Mouse (Mus musculus): ENCODE results near the gene Amdhd2. TPM values are rescaled to one million over a fixed set of nuclear protein-coding genes. Genes with fewer than 3 reads are reported as not detected.
A peak's percentile ranks its signal among the peaks of the same experiment; 100 is the strongest.

Gene Amdhd2
- total and polyA plus RNA-seq, 3 experiments = 0.64 TPM; not detected in 2

GRCm38 (mm10) chr17:24111256-24111655, 52.3 kb downstream of the Amdhd2 start:
- DNase-seq (ENCODE audit: extremely low read depth) = peak; percentile 6
- H3K4me1 ChIP-seq (ENCODE audit: control insufficient read depth in 1 of 2, insufficient read depth in 2 of 2) = peaks cover 0 to 20% of the 10 kb centered on the region in 2 experiments; a peak in 2 of 4 replicates
- no peak overlapping the region for H3K4me2 ChIP-seq (ENCODE audit: insufficient read depth, low read depth, poor library complexity, severe bottlenecking)
- TF ChIP-seq ZC3H11A (IDR thresholded peaks at IDR 0.05; ENCODE audit: low read depth, low read length) (no peak), PAX5 (IDR thresholded peaks at IDR 0.05; ENCODE audit: low read length) (no peak), MXI1 (IDR thresholded peaks at IDR 0.05; ENCODE audit: low read depth, low read length) (no peak), TCF12 (IDR thresholded peaks at IDR 0.05; ENCODE audit: low read depth, low read length) (no peak), KAT2A (IDR thresholded peaks at IDR 0.05; ENCODE audit: insufficient replicate concordance, low read length) (no peak), USF1 (IDR thresholded peaks at IDR 0.05; ENCODE audit: low read depth, low read length) (no peak), POLR2AphosphoS2 (IDR thresholded peaks at IDR 0.05; ENCODE audit: low read depth, low read length) (no peak), EP300 (IDR thresholded peaks at IDR 0.05; ENCODE audit: low read length) (no peak)
- no peaks in the 10 kb centered on the region for H3K27me3 ChIP-seq (replicated peaks)
- dilution Hi-C loops (cut with MboI; ENCODE audit: extremely low pct_ligation_motif_present, extremely low pct_unique_long_range_greater_than_20kb, low sequenced_read_pairs) = no loop called here
- H3K4me3 ChIP-seq (replicated peaks in 1 of 3; ENCODE audit: low read depth in 2 of 3, low read length in 2 of 3, poor library complexity in 1 of 3) = no peak overlapping the region
- in situ Hi-C loops (cut with MboI; ENCODE audit: low pct_ligation_motif_present, low pct_unique_long_range_greater_than_20kb, low sequenced_read_pairs) = no loop called here
- H3K79me2 ChIP-seq (replicated peaks; ENCODE audit: control insufficient read depth, extremely low read depth, insufficient read depth, poor library complexity, severe bottlenecking) = peaks cover 4% of the 10 kb centered on the region; the same call in 1 of the 2 replicates
- H3K27ac ChIP-seq (ENCODE audit: insufficient read depth, low read depth) = no peak overlapping the region
- H3K9me3 ChIP-seq (replicated peaks; ENCODE audit: low read length) = no peaks in the 10 kb centered on the region
- peaks cover 11 to 42% of the 10 kb centered on the region in 2 experiments for H3K36me3 ChIP-seq (replicated peaks in 1 of 2; ENCODE audit: control insufficient read depth in 1 of 2, insufficient read depth in 1 of 2, low read length in 1 of 2)
- no peak overlapping the region for H3K9ac ChIP-seq (ENCODE audit: insufficient read depth, low read depth)

- no peak overlapping the region for H3K4me2 ChIP-seq (ENCODE audit: insufficient read depth, low read depth, poor library complexity, severe bottlenecking)
- H3K27ac ChIP-seq (ENCODE audit: insufficient read depth, low read depth) = no peak overlapping the region
- H3K36me3 ChIP-seq (replicated peaks in 1 of 2; ENCODE audit: control insufficient read depth in 1 of 2, insufficient read depth in 1 of 2, low read length in 1 of 2) = peaks cover 19 to 61% of the 10 kb centered on the region in 2 experiments
- no peaks in the 10 kb centered on the region for H3K27me3 ChIP-seq (replicated peaks)
- no peak for TF ChIP-seq SMC3 (IDR thresholded peaks at IDR 0.05; ENCODE audit: low read depth, low read length)
- no peak for TF ChIP-seq HCFC1 (IDR thresholded peaks at IDR 0.05; ENCODE audit: low read depth, low read length)
- TF ChIP-seq MAFK (IDR thresholded peaks at IDR 0.05; ENCODE audit: insufficient replicate concordance, low read length) = no peak
- no peak for TF ChIP-seq ETS1 (conservative IDR thresholded peaks at IDR 0.05; ENCODE audit: low read depth, low read length)
- no peak for TF ChIP-seq SIN3A (IDR thresholded peaks at IDR 0.05; ENCODE audit: low read length)
- no peak for TF ChIP-seq PAX5 (IDR thresholded peaks at IDR 0.05; ENCODE audit: low read length)
- no peak for TF ChIP-seq ELF1 (IDR thresholded peaks at IDR 0.05; ENCODE audit: low read depth, low read length)
- TF ChIP-seq GABPA (IDR thresholded peaks at IDR 0.05; ENCODE audit: insufficient replicate concordance, low read depth, low read length) = no peak
- no peak for TF ChIP-seq ZC3H11A (IDR thresholded peaks at IDR 0.05; ENCODE audit: low read depth, low read length)
- no peak for TF ChIP-seq ZNF384 (IDR thresholded peaks at IDR 0.05; ENCODE audit: low read depth, low read length)
- no peak for TF ChIP-seq NELFE (IDR thresholded peaks at IDR 0.05; ENCODE audit: low read depth, low read length)
- no peak for TF ChIP-seq EP300 (IDR thresholded peaks at IDR 0.05; ENCODE audit: low read length)
- TF ChIP-seq ZKSCAN1 (IDR thresholded peaks at IDR 0.05; ENCODE audit: borderline replicate concordance, low read depth, low read length) = no peak
- no peak for TF ChIP-seq CHD2 (IDR thresholded peaks at IDR 0.05; ENCODE audit: low read length)
- no peak for TF ChIP-seq RAD21 (IDR thresholded peaks at IDR 0.05; ENCODE audit: low read depth, low read length)
- no peaks in the 10 kb centered on the region for H3K9me3 ChIP-seq (replicated peaks; ENCODE audit: low read length)
- H3K4me1 ChIP-seq (ENCODE audit: control insufficient read depth in 1 of 2, insufficient read depth in 2 of 2) = peaks cover 0 to 20% of the 10 kb centered on the region in 2 experiments; a peak in 2 of 4 replicates
- peaks cover 4% of the 10 kb centered on the region; the same call in 1 of the 2 replicates for H3K79me2 ChIP-seq (replicated peaks; ENCODE audit: control insufficient read depth, extremely low read depth, insufficient read depth, poor library complexity, severe bottlenecking)
- dilution Hi-C loops (cut with MboI; ENCODE audit: extremely low pct_ligation_motif_present, extremely low pct_unique_long_range_greater_than_20kb, low sequenced_read_pairs) (no loop called here), in situ Hi-C loops (cut with MboI; ENCODE audit: low pct_ligation_motif_present, low pct_unique_long_range_greater_than_20kb, low sequenced_read_pairs) (no loop called here)
- no peak overlapping the region for H3K4me3 ChIP-seq (replicated peaks in 1 of 3; ENCODE audit: low read depth in 2 of 3, low read length in 2 of 3, poor library complexity in 1 of 3)
- no peak overlapping the region for H3K9ac ChIP-seq (ENCODE audit: insufficient read depth, low read depth)
- no peak for DNase-seq (ENCODE audit: extremely low read depth)
These were observed 54.7 kb downstream of the Amdhd2 start for GRCm38 (mm10) chr17:24108896-24109295.

Other genes starting within 250 kb of the Amdhd2 start
- gene Dcpp3, start 246.3 kb downstream of the Amdhd2 start, total RNA-seq (2012; rRNA removed) = not detected in 2 replicates
- not detected in 2 replicates for gene Dcpp3, start 246.3 kb downstream of the Amdhd2 start, total RNA-seq (2014; rRNA removed)
- not detected in 2 replicates for gene Dcpp3, start 246.3 kb downstream of the Amdhd2 start, polyA plus RNA-seq (2012; ENCODE audit: insufficient read length, low read depth)
- not detected in 2 replicates for gene Sbp, start 222.1 kb downstream of the Amdhd2 start, total RNA-seq (2012; rRNA removed)
- gene Sbp, start 222.1 kb downstream of the Amdhd2 start, total RNA-seq (2014; rRNA removed) = not detected in 2 replicates
- gene Sbp, start 222.1 kb downstream of the Amdhd2 start, polyA plus RNA-seq (2012; ENCODE audit: insufficient read length, low read depth) = not detected in 2 replicates
- gene Sbpl, start 208.5 kb downstream of the Amdhd2 start, total RNA-seq (2012; rRNA removed) = not detected in 2 replicates
- not detected in 2 replicates for gene Sbpl, start 208.5 kb downstream of the Amdhd2 start, total RNA-seq (2014; rRNA removed)
- gene Sbpl, start 208.5 kb downstream of the Amdhd2 start, polyA plus RNA-seq (2012; ENCODE audit: insufficient read length, low read depth) = not detected in 2 replicates
- gene Prss30, start 183.2 kb downstream of the Amdhd2 start, total RNA-seq (2012; rRNA removed) = 0.08 TPM in 1 of 2 replicates, not detected in the other
- 0.30 and 0.57 TPM in 2 replicates for gene Prss30, start 183.2 kb downstream of the Amdhd2 start, total RNA-seq (2014; rRNA removed)
- 0.63 and 0.69 TPM in 2 replicates for gene Prss30, start 183.2 kb downstream of the Amdhd2 start, polyA plus RNA-seq (2012; ENCODE audit: insufficient read length, low read depth)
- gene Prss22, start 165.7 kb downstream of the Amdhd2 start, total RNA-seq (2012; rRNA removed) = not detected in 2 replicates
- gene Prss22, start 165.7 kb downstream of the Amdhd2 start, total RNA-seq (2014; rRNA removed) = not detected in 2 replicates
- not detected in 2 replicates for gene Prss22, start 165.7 kb downstream of the Amdhd2 start, polyA plus RNA-seq (2012; ENCODE audit: insufficient read length, low read depth)
- not detected in 2 replicates for gene Prss27, start 125.6 kb downstream of the Amdhd2 start, total RNA-seq (2012; rRNA removed)
- gene Prss27, start 125.6 kb downstream of the Amdhd2 start, total RNA-seq (2014; rRNA removed) = not detected in 2 replicates
- gene Prss27, start 125.6 kb downstream of the Amdhd2 start, polyA plus RNA-seq (2012; ENCODE audit: insufficient read length, low read depth) = not detected in 2 replicates
- gene Kctd5, start 90.3 kb downstream of the Amdhd2 start, total RNA-seq (2012; rRNA removed) = 30.1 and 36.9 TPM in 2 replicates
- 51.1 and 51.6 TPM in 2 replicates for gene Kctd5, start 90.3 kb downstream of the Amdhd2 start, total RNA-seq (2014; rRNA removed)
- gene Kctd5, start 90.3 kb downstream of the Amdhd2 start, polyA plus RNA-seq (2012; ENCODE audit: insufficient read length, low read depth) = 44.3 and 44.6 TPM in 2 replicates
- gene Pdpk1, start 12.8 kb downstream of the Amdhd2 start, total RNA-seq (2012; rRNA removed) = 15.3 and 15.9 TPM in 2 replicates
- gene Pdpk1, start 12.8 kb downstream of the Amdhd2 start, total RNA-seq (2014; rRNA removed) = 16.7 and 17.0 TPM in 2 replicates
- 9.6 and 12.2 TPM in 2 replicates for gene Pdpk1, start 12.8 kb downstream of the Amdhd2 start, polyA plus RNA-seq (2012; ENCODE audit: insufficient read length, low read depth)
- gene Atp6v0c, start 5.9 kb upstream of the Amdhd2 start, total RNA-seq (2012; rRNA removed) = 79.4 and 83.2 TPM in 2 replicates
- 41.8 and 49.1 TPM in 2 replicates for gene Atp6v0c, start 5.9 kb upstream of the Amdhd2 start, total RNA-seq (2014; rRNA removed)
- 317 and 407 TPM in 2 replicates for gene Atp6v0c, start 5.9 kb upstream of the Amdhd2 start, polyA plus RNA-seq (2012; ENCODE audit: insufficient read length, low read depth)
- 4.2 and 4.8 TPM in 2 replicates for gene Tbc1d24, start 41.8 kb upstream of the Amdhd2 start, total RNA-seq (2012; rRNA removed)
- 3.5 and 4.5 TPM in 2 replicates for gene Tbc1d24, start 41.8 kb upstream of the Amdhd2 start, total RNA-seq (2014; rRNA removed)
- 5.8 and 6.6 TPM in 2 replicates for gene Tbc1d24, start 41.8 kb upstream of the Amdhd2 start, polyA plus RNA-seq (2012; ENCODE audit: insufficient read length, low read depth)
- 0.08 TPM in 2 replicates for gene Ntn3, start 45.8 kb upstream of the Amdhd2 start, total RNA-seq (2012; rRNA removed)
- not detected in 2 replicates for gene Ntn3, start 45.8 kb upstream of the Amdhd2 start, total RNA-seq (2014; rRNA removed)
- gene Ntn3, start 45.8 kb upstream of the Amdhd2 start, polyA plus RNA-seq (2012; ENCODE audit: insufficient read length, low read depth) = 0.10 TPM in 1 of 2 replicates, not detected in the other
- gene Tedc2, start 57.1 kb upstream of the Amdhd2 start, total RNA-seq (2012; rRNA removed) = 11.8 and 13.6 TPM in 2 replicates
- gene Tedc2, start 57.1 kb upstream of the Amdhd2 start, total RNA-seq (2014; rRNA removed) = 14.1 and 14.7 TPM in 2 replicates
- gene Tedc2, start 57.1 kb upstream of the Amdhd2 start, polyA plus RNA-seq (2012; ENCODE audit: insufficient read length, low read depth) = 14.1 and 14.5 TPM in 2 replicates
- 40.1 and 40.9 TPM in 2 replicates for gene Ccnf, start 87.7 kb upstream of the Amdhd2 start, total RNA-seq (2012; rRNA removed)
- 26.4 and 27.7 TPM in 2 replicates for gene Ccnf, start 87.7 kb upstream of the Amdhd2 start, total RNA-seq (2014; rRNA removed)
- 57.6 and 60.7 TPM in 2 replicates for gene Ccnf, start 87.7 kb upstream of the Amdhd2 start, polyA plus RNA-seq (2012; ENCODE audit: insufficient read length, low read depth)
- gene Abca17, start 187.3 kb upstream of the Amdhd2 start, total RNA-seq (2012; rRNA removed) = not detected in 2 replicates
- 0.35 TPM in 1 of 2 replicates, not detected in the other for gene Abca17, start 187.3 kb upstream of the Amdhd2 start, total RNA-seq (2014; rRNA removed)
- gene Abca17, start 187.3 kb upstream of the Amdhd2 start, polyA plus RNA-seq (2012; ENCODE audit: insufficient read length, low read depth) = not detected in 2 replicates
- 5.7 and 8.4 TPM in 2 replicates for gene Abca3, start 188.2 kb upstream of the Amdhd2 start, total RNA-seq (2012; rRNA removed)
- gene Abca3, start 188.2 kb upstream of the Amdhd2 start, total RNA-seq (2014; rRNA removed) = 3.9 and 4.0 TPM in 2 replicates
- 8.7 and 9.1 TPM in 2 replicates for gene Abca3, start 188.2 kb upstream of the Amdhd2 start, polyA plus RNA-seq (2012; ENCODE audit: insufficient read length, low read depth)